Mouse (Mus musculus) spleen, postnatal 10 days (tissue): ENCODE results near the gene Crat.

Experiments
- DNase-seq, 2 experiments: peaks; one replicate each; pipeline ENCODE4 v3.0.0; 2021 to 2022; ENCODE audit warnings: low spot score in 2 of 2

Crat gene

GRCm38 (mm10) chr2:30377721-30378120 is 37.9 kb downstream of the Crat start:
- DNase-seq = no peak

- DNase-seq = no peak
Observed at GRCm38 (mm10) chr2:30375893-30376292, 39.7 kb downstream of the Crat start.

DNA sequence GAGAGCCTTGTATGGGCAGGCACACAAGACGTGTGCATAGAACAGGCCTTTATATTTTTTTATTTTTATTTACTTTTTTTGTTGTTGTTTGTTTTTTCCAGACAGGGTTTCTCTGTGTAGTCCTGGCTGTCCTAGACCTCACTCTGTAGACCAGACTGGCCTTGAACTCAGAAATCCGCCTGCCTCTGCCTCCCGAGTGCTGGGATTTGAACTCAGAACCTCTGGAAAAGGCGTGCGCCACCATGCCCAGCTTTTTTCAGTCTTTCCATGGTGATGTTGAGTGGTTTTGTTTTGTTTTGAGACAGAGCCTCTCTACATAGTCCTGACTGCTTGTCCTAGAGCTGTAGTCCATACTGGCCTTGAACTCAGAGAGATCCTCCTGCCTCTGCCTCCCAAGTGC is 42.9 kb downstream of the Crat start:
- DNase-seq = no peak

DNA sequence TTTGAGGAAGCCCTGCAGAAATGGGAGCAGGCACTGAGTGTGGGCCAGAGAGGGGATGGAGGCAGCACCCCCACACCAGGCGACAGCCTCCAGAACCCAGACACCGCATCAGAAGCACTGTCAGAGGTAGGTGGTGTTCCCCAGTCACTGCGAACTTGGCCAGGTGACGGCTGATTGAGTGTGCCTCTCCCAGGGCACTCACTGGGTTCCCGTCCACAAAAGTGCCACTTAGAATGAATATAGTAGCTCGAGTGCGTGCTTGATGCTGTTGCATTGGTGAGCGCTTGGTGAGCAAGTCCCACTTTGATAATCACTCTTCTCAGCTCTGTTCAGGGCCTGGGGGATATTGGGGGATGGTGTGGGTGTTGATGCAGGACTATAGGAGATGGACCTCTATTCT is 44.1 kb downstream of the Crat start:
- DNase-seq = no peak

DNA sequence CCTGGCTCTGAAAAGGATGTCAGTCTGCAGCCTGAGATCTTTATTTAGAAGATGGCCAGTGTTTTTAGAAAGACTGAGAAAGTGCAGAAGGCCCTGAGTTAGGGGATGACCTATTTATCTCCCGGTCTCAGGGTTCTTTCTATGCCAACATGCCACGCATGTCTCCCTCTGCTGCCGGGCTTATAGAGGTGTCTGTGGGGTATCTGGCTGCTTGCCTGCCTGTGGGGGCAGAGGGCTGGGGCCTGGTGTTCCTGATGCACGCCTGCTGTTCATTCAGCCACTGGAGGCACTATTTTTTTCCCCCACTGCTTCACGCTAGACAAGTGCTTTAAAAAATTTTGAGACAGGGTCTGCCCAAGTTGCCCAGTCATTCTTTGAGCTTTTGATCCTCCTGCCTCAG is 49.4 kb downstream of the Crat start:
- DNase-seq = no peak

DNA sequence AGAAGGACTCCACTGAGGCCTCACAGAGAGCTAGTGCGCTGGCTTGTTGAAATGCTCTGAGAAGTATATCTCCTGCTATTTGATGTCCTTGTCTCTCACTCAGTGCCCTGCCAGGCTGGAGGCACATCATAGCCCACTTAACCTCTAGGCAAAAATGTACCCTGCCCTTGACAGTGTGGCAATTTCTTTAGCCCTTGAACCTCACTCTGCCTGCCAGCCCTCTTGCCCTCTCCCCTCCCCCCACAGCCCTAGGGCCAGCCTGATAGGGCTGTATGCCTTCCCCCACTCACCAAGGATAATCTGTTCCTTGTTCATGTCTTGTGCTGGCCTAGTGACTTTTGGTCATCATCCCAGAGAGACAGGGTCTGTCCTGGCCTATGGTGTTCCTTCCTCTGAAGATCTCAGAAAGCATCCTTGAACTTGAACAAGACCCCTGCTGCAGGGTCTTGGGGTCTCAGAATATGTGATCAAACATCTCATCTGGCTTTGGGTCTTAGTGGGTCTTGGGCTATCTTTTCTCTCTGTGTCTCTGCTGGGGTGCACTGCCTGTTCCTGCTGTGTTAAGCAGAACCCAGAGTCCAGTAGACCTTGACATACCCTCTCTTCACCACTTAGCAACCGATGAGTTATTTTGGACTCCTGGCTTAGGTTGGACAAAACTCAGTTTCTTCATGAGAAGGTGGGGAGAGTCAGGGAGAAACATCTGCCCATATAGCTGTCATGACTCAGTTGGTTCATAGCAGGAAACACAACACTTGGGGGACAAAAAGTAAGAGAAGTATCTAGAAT is 50.1 kb downstream of the Crat start:
- no peak for DNase-seq

DNA sequence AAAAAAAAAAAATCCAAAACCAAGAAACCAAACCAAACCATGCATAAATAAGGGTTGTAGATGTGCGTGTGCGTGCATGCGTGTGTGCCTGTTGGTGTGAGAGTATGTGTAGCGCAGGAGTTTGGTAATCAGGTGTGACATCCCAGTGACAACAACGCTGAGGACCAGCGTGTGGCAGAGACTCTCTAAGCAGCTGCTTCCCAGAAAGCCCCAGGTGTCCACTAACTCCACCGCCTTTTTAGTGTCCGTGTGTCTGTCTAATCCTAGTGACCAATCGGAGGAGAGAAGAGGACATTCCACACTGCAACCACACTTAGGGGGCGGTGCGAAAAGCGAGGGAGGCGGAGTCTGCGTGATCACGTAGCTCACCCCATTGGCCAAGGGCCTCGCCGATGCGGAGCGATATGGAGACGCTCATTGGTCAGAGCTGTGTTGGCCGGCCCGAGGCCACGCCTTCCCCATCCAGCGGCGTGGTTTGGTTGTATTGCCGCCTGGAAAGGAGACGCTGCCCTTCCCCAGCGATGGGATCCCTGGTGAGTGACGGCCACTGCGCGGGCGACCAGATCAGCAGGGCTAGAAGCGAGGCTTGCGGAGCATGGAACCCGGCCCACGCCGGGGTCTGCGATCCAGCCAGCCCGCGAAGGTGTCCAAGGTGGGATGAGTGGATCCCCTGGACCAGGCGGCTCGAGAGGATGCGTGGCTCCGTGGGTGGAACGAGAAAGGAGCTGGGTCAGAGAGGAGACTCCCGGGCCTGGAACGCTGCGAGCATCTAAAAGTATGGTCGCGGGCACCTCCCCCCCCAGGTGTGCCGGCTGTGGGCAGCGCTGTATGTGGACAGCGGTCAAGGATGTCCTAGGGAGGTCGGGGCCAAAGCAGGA is 51.6 kb downstream of the Crat start, which contains the start of gene Miga2:
Miga2 (plus strand) TSS at position 461 of the 878 bp plus-strand sequence.
- peak; percentile 93 to 98 for DNase-seq

- no peak for DNase-seq
Observed at GRCm38 (mm10) chr2:30362865-30363264, 52.7 kb downstream of the Crat start.

DNA sequence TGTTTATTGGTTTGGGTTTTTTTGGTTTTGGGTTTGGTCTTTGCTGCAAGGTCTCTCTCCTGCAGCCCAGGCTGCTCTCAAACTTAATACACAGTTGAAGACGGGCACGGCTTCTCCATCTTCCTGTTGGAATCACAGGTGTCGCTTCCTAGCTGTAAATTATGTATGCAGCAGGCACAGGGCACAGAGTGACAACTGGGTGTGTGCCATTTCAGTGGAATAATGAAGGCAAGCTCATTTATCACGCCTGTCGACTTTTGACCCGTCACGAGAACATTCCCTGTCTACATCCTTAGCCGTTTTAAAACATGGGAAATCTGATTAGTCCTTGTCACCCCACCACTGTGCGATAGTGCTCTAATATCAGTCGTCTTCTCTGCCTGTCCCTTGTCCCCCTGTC is 55.0 kb downstream of the Crat start:
- no peak for DNase-seq

DNA sequence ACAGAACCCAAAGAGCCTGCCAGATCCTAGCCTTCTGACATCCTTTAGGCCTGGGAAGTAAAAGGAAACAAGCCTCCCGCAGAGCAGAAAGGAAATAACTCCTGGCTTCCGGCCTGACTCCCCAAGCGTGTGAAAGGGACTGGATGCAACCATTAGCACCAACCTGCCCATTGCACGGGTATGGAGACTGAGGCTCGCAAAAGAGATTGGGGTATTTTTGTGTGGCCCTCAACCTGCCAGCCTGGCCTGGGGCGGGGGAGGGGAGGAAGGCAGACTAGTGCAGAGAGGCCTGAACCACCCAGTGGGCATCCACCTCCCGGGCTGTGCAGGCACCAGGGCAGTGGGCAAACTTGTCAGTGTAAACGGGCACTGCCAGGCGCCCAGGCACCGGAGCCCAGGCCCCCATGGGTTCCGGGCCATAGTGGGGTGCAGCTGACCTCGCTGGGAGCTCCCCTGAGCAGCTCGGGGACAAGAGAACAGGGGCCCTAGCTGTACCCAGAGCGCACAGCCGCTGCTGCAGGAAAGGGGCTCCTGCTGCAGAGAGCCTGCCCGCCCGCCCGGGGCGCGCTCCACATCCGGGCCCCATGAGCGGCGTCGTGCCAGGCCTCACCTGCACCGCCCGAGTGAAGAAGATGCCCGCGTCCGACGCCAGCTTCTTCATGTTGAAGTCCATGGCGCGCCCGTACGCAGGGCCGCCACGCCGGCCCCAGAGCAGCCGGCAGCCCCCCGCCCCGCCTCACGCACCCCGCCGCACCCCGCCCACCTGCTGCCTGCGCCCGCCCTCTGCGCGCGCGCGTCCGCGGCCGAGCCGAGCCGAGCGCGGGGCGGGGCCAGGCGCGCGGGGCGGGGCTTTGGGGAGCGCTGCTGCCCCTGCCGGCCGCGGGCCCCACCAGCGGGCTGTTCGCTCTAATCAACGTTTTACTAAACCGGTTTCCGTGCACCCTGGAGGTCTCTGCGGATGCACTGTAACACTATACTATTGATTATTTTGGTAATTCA is 56.8 kb downstream of the Crat start, which contains the start of gene Sh3glb2:
Sh3glb2 (minus strand) TSS at position 805 of the 999 bp plus-strand sequence.
- peak; percentile 83 to 94 for DNase-seq

GRCm38 (mm10) chr2:30357552-30358510 is 57.8 kb downstream of the Crat start:
- DNase-seq = no peak

- no peak for DNase-seq
Observed at GRCm38 (mm10) chr2:30356906-30357305, 58.7 kb downstream of the Crat start.

DNA sequence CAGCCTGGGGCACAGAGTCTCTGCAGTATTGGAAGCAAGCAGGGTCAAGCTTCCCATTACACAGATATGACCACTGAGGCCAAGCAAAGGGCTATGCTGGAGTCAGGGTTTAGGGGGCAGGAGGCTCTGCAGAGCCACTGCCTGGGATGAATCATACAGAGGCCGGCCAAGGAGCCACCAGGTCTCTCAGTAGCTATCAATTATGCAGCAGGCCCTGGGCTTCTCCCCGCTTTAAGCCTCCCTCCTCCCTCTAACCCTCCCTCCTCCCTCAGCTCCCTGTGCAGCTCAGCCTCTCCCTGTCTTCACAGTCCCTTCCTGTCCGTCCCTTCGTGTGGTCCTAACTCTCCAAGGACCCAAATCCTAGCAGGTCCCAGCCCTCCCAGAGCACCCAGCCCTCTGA is 59.3 kb downstream of the Crat start:
- no peak for DNase-seq

DNA sequence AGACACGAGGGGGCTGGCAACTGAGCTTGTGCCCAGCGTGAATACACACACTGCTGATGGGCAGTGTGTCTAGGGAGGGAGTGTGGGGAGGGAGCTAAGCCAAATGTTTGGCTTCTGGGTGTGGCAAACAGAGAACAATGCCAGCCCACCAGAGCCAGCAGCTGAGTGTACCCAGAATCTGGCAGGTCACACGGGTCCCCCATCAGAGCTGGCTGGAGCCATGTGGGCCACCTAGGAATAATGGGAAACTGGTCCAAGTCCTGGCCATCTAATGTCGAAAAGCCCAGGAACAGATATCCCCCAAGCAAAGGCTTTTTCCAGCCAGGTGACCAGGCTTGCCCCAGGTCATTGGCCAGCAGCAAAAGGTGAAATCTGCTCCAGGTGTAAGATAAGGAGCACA is 59.8 kb downstream of the Crat start:
- no peak for DNase-seq

DNA sequence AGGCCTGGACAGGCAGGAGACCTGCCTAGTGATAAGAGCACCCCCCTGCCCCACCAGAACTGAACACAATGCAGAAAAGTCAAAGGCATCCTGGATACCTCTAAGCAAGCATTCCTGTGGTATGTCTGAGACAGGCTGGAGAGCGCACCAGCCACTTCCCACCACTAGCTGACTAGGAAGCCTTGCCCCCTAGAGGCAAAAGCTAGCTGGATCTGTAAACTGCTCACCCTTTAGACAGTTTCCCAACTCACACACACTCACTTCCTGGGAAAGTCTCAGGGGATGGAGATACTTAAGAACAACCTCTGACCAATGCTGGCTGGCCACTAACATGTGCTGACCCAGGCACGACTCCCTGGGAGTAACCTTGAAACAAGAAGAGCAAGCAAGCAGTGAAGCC is 64.5 kb downstream of the Crat start:
- DNase-seq = no peak
